Mouse (Mus musculus) spleen, adult 2 months (tissue): ENCODE results near the gene Paf1. TPM values are rescaled to one million over a fixed set of nuclear protein-coding genes. Genes with fewer than 3 reads are reported as not detected.

Experiments
- DNase-seq, 2 experiments: peaks; one replicate each; pipeline versions ENCODE4 v3.0.0 to v3.0.0-alpha.2; 2012 to 2021; ENCODE audit warnings: low spot score in 2 of 2, low read depth in 1 of 2
- H3K27ac ChIP-seq: fragments of 200-500 bp; 2 replicates; pipeline ENCODE4 v1.5.1; 2012; ENCODE audit warnings: low read length, inconsistent platforms; ENCODE audit not compliant: insufficient read depth
- H3K27me3 ChIP-seq: fragments of 200-500 bp; 2 replicates; pipeline ENCODE4 v1.6.1; 2012; ENCODE audit warnings: mild to moderate bottlenecking, moderate library complexity, low read length, inconsistent platforms; ENCODE audit not compliant: control insufficient read depth, insufficient read depth
- H3K36me3 ChIP-seq: fragments of 200-500 bp; 2 replicates; pipeline ENCODE4 v1.6.1; 2012; ENCODE audit warnings: mild to moderate bottlenecking, low read length, inconsistent platforms; ENCODE audit not compliant: control insufficient read depth, insufficient read depth
- H3K4me1 ChIP-seq: fragments of 200-500 bp; 2 replicates; pipeline ENCODE4 v1.6.1; 2011; ENCODE audit warnings: inconsistent platforms; ENCODE audit not compliant: control insufficient read depth, insufficient read depth, insufficient read length
- H3K4me3 ChIP-seq: fragments of 200-500 bp; 2 replicates; pipeline ENCODE4 v1.5.1; 2011; ENCODE audit warnings: mild to moderate bottlenecking, inconsistent platforms; ENCODE audit not compliant: insufficient read depth, insufficient read length; ENCODE audit errors: extremely low read depth
- CTCF ChIP-seq: fragments of 200-500 bp; IDR thresholded peaks from 2 replicates; pipeline ENCODE4 v1.5.1; 2011; ENCODE audit warnings: mild to moderate bottlenecking, inconsistent platforms; ENCODE audit not compliant: insufficient read depth, insufficient read length, insufficient replicate concordance; ENCODE audit errors: extremely low read depth
- POLR2A ChIP-seq: fragments of 200-500 bp; IDR thresholded peaks from 2 replicates; pipeline ENCODE4 v1.6.1; 2011; ENCODE audit warnings: low read depth, low read length, inconsistent platforms
- WGBS: fragments of 180-500 bp; shearing (Covaris S2); methylation state at CpG from one replicate; pipeline ENCODE4 v1.1.7; 2018; 5-methylcytosine and 5-hydroxymethylcytosine counted together
- polyA plus RNA-seq: library from polyadenylated mRNA; depleted of rRNA; stranded (reverse); fragments of >200 nt; gene quantifications from 2 replicates; pipeline ENCODE4 v1.2.3, GENCODE M21; 2012; rRNA removed

Gene Paf1
- polyA plus RNA-seq = 85.1 and 88.6 TPM in 2 replicates

GRCm38 (mm10) chr7:28392429-28393271 is at the start of gene Paf1, which contains the start of gene Med29:
Gene Paf1 (plus strand): TSS chr7:28392951.
Gene Med29 (minus strand): TSS chr7:28392708.
- Histone ChIP-seq H3K4me1 (peaks cover 4% of the 10 kb centered on the region; the same call in 1 of the 2 replicates), H3K27ac (peak within 1 kb of the TSS; percentile 63), H3K36me3 (peaks cover 19% of the 10 kb centered on the region), H3K4me3 (peak within 1 kb of the TSS; percentile 76), H3K27me3 (no peaks in the 10 kb centered on the region)
- TF ChIP-seq POLR2A = peak; percentile 96
- no peak for TF ChIP-seq CTCF
- DNase-seq = peak; percentile 96 to 99
- WGBS = under 1% methylated on average over 58 of the region's 58 CpGs

- WGBS = 2% methylated on average over 4 of the region's 4 CpGs
- Histone ChIP-seq H3K36me3 (no peaks in the 10 kb centered on the region), H3K27me3 (no peaks in the 10 kb centered on the region), H3K27ac (no peak overlapping the region), H3K4me1 (no peaks in the 10 kb centered on the region), H3K4me3 (no peak overlapping the region)
- TF ChIP-seq CTCF (peak; percentile 41; the same call in 1 of the 2 replicates), POLR2A (no peak)
- peak; percentile 63 to 64 for DNase-seq
These were observed 48.1 kb upstream of the Paf1 start for GRCm38 (mm10) chr7:28344637-28345036.

DNA sequence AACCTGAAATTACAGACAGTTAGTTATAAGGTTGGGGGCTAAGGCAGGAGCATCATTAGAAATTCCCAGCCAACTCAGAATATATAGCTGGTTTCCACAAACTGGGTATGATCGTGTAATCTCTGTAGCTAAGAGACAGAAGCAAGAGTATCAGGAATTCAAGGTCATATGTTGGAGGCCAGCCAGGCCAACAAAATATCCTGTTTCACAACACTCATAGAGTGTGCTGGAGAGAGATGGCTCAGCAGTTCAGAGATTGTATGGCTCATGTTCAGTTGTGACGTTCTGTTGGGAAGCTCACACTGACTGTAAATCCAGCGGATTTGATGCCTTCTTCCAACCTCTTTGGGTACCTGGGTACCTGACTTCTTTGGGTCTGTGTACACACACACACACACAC is 45.0 kb upstream of the Paf1 start:
- no peak for DNase-seq
- H3K4me3 ChIP-seq = no peak overlapping the region
- H3K27me3 ChIP-seq = no peaks in the 10 kb centered on the region
- TF ChIP-seq POLR2A (no peak), CTCF (no peak)
- no peak overlapping the region for H3K27ac ChIP-seq
- peaks cover 4% of the 10 kb centered on the region; the same call in 1 of the 2 replicates for H3K4me1 ChIP-seq
- WGBS = 56% methylated on average over 3 of the region's 3 CpGs
- peaks cover 3% of the 10 kb centered on the region; the same call in 1 of the 2 replicates for H3K36me3 ChIP-seq

DNA sequence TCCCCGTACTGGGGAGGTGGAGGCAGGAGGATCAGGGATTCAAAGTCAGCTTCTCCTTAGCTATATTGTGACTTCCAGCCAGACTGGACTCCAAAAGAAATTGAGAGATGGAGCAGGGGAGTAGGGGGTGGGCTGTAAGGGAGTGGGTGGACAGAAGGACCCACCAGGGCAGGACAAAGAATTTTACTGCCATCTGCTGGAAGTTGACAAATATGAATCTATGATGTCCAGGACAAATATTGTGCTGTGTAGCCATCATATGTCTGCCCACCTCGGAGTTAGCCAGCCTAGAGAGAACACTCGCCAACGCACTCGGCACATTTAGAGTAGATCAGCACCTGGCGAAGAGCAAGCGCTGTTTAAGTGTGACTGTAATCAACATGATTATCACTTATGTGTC is 44.1 kb upstream of the Paf1 start:
- Histone ChIP-seq H3K36me3 (peaks cover 11% of the 10 kb centered on the region), H3K4me3 (no peak overlapping the region), H3K27me3 (no peaks in the 10 kb centered on the region), H3K4me1 (peaks cover 4% of the 10 kb centered on the region; the same call in 1 of the 2 replicates), H3K27ac (no peak overlapping the region)
- no peak for DNase-seq
- TF ChIP-seq CTCF = no peak
- no peak for TF ChIP-seq POLR2A
- WGBS = 83% methylated on average over 7 of the region's 7 CpGs

DNA sequence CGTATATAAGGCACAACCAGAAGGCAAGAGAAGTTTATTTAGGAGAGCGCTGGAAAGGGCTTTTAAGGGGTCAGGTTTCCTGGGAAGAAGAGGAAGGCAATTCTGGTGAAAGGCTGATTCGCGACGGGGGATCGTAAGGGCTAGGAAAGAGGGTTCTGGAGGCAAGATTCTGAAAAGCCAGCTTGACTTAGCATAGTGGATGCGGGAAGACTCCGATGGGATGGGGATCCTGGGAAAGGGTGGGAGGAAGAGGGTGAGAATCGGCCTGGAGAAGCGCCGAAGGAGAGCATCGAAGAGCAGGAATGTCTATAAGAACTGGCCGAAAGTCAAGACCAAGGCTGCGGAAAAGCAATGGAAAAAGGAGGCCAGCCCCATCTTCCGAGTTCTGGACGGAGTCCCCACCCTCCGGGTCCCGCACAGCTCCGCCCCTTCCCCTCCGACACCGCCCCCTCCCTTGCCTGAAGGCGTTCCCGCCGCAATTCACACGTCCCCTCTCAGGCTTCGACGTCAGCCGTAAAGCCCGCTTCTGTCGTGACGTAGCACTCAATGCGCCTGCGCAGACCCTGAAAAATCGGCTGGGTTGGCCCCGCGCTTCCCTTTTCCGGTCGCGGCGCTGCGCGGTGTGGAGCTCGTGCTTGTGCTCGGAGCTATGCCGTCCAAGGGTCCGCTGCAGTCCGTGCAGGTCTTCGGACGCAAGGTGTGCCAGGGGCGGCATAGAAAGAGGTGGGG is 42.4 kb upstream of the Paf1 start, which contains the start of gene Rps16:
Rps16 (plus strand) TSS at position 498 of the 729 bp plus-strand sequence.
- DNase-seq = peak; percentile 91 to 98
- H3K4me3 ChIP-seq = peak within 1 kb of the TSS; percentile 93
- WGBS = 1% methylated on average over 48 of the region's 50 CpGs
- H3K27ac ChIP-seq = peak within 1 kb of the TSS; percentile 76
- peaks cover 4% of the 10 kb centered on the region; the same call in 1 of the 2 replicates for H3K4me1 ChIP-seq
- H3K27me3 ChIP-seq = no peaks in the 10 kb centered on the region
- peaks cover 16% of the 10 kb centered on the region for H3K36me3 ChIP-seq
- TF ChIP-seq CTCF = no peak
- peak; percentile 50 for TF ChIP-seq POLR2A

DNA sequence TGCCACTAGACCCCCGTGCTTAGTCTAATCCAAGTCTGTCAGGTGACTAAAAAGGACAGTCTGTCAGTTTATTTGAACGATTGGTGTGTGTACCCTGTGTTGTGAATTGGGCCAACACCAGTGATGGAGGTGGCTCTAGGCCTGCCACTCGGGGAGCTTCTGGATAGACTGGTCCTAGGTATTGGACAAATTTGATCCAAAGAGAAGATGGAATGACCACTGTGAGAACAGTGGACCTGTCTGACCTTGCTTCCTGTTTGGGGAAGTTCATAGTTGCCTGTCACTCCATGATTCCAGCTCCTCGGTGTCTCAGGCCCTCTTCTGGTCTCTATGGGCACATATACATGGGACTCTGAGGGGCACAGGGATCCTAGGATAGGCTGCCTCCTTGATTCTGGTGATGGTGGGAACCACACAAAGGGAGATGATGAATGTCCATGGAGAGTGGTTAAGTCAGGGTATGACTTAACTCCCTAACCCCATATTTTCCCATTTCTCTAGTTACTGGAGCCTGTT is 41.0 kb upstream of the Paf1 start:
- DNase-seq = no peak
- TF ChIP-seq POLR2A = no peak
- TF ChIP-seq CTCF = no peak
- Histone ChIP-seq H3K4me3 (peak overlapping the region; percentile 93; the same call in 1 of the 2 replicates), H3K4me1 (peaks cover 4% of the 10 kb centered on the region; the same call in 1 of the 2 replicates), H3K36me3 (peaks cover 16% of the 10 kb centered on the region), H3K27me3 (no peaks in the 10 kb centered on the region), H3K27ac (no peak overlapping the region)
- WGBS = 8% methylated on average over 4 of the region's 4 CpGs
